Mouse (Mus musculus) cerebellum, adult (tissue): ENCODE results near the gene Ube2d2b.
A peak's percentile ranks its signal among the peaks of the same experiment; 100 is the strongest.

Experiments
- ATAC-seq: cut with Nextera tagmentation; 2 replicates; pipeline ENCODE4 v1.9.2; 2017; ENCODE audit warnings: mild to moderate bottlenecking, moderate library complexity, mixed read lengths; ENCODE audit not compliant: insufficient number of reproducible peaks, low FRiP score, low TSS enrichment

Ube2d2b gene

DNA sequence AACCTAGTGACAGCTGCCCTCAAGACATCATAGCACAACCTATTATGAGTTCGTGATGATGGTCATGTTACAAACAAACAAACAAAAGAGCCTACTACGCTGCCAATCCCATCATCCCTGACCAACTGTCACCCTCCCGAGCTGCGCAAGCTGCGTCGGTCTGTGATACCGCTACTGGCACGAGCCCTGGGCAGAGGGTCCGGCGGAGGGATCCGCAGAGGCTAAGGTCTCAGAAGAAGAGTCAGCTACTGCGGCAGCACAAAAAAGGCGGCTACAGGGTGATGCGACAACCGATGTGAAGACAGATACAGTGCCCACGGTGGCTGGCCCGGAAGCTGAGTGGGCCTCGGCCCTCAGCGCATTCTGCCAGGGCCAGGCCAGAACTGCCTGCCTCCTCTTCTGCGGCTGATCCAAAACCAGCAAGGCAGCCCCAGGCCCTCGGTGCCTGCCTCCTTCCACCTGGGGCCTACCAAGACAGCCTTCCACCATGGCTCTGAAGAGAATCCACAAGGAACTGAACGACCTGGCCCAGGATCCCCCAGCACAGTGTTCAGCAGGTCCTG is at the start of gene Ube2d2b:
Gene Ube2d2b (plus strand): TSS at position 102 of the 563 bp plus-strand sequence.
- ATAC-seq, result no peak

DNA sequence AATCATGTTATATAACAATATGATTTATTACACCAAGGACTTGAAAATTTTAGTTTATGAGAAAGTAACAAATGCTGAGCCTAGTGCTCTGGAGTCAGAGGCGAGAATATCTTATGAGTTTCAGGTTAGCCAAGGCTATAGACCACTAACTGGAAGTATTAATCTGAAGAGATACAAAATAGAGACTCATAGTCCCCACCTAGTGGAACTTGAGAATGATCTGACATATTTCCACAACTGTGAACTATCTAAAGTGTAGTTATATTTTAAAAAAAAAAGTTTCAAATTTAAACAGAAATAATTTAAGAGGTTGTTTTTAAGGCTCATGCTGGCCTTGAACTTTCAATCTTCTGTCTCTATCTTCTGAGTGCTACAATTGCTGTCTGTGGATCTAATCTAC is 47.5 kb upstream of the Ube2d2b start:
- ATAC-seq, result no peak

DNA sequence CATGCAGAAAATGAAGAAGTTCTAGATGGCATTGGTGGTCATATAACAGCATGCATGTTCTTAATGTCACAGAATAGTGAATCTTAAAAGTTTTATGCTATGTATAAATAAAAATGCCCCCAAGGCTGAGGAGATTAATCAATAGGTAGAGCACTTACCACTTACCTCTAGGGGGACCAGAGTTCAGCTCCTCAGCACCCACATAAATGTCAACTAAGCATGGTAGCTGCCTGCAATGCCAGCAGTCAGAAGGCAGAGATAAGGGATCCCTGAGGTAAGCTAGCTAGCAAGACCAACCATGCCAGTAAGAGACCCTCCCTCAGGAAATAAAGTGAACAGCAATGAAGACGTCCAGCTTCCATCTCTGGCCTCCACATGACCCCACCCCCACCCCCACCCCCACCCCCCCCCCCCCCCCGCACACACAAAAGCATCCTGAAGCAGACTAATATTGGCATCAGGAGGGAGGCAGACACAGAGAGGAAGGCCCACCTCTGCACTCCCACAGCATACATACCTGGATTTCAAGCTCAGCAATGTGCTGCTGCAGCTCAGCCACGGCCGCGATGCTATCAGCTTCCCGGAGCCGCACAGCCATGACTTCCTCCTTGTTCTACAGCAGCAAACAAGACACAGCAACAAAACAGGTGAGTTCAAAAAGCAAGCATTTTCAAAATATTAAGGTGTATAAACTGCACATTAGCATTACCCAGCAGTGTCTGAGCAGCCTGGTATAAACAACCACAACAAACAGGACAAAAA is 42.0 kb upstream of the Ube2d2b start:
- no peak for ATAC-seq

DNA sequence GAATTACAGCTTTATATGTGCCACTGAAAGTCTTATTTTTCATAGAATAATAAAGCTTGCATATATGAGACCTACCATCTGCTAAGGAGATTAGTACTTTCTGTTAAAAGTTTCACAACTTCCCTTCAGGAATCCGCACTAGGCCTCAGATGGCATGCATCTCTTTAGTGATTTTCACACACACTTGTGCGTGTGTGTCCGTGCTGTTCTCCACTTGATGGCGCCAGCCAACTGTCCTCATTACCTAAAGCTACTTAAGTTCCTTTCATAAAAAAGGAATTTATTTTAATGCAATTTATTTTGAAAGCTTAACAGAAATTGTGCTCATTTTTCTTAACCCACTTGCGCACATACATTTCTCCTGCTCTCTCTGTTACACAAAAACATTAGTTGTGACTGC is 40.4 kb upstream of the Ube2d2b start:
- no peak for ATAC-seq

DNA sequence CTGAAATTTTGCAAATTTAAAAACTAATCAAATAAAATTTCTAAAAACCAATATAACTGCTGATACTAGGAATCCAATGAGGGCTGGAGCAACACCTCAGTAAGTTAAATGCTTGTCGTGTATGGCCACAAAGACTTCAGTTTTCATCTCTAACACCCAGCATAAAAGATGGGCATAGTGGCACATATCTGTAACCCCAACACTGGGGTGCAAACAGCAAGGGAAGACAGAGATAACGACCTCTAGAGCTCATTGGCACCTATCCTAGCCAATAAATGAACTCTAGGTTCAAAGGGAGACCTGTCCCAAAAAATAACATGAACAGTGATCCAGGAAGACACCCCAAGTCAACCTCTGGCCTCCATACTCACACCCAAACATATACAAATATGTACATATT is 37.9 kb upstream of the Ube2d2b start:
- no peak for ATAC-seq

DNA sequence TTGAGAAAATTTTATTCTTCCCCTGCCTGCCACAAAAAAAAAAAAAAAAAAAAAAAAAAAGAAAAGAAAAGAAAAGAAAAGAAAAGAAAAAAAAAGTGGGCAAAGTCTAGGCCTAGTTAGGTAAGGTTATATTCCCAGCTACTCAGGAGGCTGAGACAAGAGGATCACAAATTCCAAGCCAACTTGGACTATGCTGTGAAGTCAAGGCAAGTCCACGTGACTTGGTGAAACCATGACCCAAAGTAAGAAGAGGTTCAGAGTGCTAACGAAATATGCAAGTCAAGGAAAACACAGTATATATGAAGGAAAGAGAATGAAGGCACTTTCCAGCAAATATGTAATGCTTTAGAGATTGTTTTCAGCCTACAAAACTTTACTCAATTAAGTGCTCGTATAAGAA is 37.4 kb upstream of the Ube2d2b start:
- ATAC-seq, result no peak

DNA sequence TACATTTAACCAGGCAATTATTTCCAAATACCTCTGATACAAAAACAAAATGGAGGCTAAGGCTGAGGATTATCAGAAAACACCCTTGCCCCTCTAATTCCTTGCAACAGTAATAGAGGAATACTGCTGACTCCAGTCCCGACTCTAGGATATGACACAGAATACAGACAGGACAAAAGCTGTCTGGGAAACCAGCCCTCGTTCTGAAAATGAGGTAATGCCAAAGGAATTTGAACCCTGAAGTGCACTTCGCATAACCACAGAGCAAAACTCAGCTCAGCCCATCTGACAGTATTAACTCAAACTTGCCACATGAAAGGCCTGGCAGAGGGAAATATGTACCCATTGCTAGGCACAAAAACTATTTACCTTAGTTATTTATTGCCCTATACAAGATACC is 36.6 kb upstream of the Ube2d2b start:
- ATAC-seq, result no peak

DNA sequence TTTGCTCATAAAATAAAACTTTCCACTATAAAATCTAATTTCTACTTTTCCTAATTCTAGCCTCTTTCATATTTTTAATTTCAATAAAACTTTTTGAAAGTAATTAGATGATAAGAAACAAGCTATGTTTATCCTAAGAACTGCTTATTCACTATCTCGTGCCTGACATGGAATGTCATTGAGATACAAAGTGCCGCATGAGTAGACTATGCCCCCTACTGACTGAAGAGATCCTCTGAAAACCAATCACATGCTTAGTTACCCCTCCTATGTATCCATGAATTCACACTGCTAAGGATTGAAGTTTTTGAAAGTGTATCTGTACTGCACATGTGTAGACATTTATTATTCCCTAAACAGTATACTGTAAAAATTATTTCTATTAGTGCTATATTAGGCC is 36.0 kb upstream of the Ube2d2b start:
- no peak for ATAC-seq

DNA sequence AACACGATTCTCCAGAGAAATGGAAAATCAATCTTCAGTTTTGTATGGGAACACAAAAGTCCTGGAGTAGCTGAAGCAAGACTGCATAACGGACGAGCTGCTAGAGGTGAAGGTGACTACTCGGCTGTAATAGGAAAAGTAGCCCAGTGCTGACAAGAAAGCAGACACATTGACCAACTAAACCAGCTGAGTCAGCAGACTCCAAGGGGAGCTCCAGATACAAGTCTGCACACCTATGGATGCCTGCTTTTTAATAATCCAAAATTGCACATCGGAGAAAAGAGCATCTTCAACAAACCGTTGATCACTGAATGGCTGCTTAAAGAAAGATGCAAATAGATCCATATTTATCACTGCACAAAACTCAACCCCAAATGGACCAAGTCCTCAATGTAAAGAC is 31.6 kb upstream of the Ube2d2b start:
- no peak for ATAC-seq

DNA sequence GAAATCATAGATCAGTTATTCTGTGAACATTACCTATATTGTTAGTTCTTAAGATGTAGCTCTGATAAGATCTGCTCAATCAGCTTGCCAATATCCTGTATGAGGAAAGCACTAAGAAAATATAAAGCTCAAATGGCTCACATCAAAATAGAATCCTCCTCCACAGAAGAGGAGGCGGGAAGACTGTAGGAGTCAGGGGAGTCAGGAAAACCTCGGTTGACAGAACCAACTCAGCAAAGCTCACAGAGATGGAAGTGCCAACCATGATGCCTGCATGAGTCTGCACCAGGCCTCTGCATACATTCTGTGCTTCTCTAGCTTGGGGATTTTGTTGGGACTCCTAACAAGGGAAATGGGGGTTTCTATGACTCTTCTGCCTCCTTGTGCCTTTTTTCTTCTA is 28.7 kb upstream of the Ube2d2b start:
- no peak for ATAC-seq

DNA sequence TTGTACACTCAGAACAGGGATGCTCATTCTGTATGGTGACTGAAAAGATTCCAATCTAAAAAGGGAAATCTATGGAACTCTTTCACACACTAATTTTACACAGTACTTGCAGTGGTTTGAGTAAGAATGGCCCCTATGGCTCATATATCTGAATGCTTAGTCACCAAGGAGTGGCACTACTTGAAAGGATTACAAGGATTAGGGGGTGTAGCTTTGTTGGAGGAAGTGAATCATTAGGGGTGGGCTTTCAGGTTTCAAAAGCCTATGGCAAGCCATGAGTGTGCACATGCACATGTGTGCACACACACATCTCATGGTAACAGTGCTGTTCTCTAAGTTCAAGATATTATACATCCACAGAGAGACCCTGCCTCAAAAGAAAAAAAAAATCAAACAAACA is 27.3 kb upstream of the Ube2d2b start:
- no peak for ATAC-seq

DNA sequence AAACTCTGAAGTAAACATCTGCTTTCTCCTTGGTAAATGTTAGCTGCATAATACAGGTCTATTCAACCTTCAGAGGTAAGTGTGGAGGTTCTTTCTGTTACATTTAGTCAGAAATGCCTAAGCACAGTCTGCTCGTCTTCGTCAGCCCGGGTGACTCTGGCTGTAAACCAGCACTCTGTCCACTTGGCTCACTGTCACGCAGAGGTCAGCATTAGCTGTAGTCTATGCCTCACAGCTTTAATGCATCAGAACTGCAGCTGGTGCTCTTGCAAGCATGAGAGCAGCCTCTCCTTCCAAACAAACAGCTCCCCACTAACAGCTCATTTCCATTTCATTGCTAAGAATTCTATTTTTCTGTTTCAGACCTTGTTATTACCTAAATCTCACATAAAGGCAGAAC is 22.4 kb upstream of the Ube2d2b start:
- ATAC-seq, result no peak

DNA sequence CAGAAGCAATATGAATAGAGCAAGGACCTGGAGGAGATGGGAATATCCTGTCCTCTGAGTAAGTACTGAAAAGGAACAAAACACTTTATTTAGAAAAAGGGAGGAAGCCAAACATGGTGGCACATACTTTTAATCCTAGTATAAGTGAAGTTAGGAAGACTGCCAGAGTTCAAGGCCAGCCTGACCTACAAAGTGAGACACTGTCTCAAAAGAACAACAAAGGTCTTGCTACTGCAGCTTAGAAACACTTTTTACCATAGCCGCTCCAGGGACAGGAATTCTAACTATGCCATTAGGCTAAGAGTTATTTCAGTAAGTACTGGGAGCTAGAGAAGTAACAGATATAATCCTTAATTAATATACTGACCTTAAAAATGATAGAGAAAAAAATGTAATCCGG is 15.2 kb upstream of the Ube2d2b start:
- ATAC-seq, result no peak

DNA sequence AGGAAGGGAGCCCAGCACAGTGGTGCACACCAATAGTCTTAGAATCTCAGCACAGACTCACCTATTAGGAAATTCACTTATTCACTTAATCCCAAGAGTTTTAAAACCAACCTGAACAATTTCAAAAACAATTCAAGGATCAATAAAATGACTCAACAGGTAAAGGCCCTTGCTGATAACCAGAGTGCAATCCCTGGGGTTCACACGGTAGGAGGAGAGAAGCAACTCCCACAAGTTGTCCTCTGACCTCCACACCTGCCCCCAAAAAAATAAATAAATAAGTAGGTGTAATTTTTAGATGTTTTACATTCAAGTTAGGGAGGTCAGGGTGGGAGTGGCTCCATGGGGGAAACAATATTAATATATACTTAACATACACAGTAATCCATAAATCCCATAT is 7.4 kb upstream of the Ube2d2b start:
- ATAC-seq, result no peak

DNA sequence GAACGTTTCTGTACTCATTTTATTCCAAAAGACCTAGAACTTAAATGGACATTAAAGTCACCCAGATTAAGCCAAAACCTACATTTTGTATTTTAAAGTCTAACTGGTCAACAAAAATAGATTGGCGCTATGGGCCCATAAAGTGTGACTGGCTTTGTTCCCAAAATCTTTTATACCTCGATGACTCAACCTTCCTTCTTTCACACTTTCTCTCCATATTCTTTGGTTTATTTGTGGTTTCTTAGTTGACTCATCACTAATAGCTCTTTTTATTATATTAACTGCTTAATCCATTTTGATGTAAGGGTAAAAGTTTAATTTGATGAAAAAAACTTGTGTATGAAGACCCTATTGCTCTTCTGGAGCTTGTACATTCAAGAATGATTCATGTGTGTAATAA is 1.5 kb downstream of the Ube2d2b start:
- ATAC-seq, result no peak

DNA sequence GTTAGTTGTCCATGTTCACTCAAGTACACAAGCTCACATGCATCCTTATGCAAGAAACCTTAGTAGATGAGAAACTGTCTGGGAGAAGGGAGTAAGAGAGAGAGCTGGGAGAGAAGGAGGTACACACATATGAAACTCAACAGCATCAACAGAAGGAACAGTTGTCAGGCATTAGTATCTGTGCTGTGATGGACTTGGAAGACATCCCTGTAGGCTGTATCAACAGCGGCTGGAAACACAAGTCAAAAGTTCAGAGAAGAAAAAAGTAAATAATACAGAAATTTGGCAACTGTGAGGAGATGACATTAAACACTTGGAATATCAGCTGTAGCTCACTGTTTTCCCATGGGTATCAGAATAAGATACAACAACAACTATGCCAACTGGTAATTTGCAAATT is 4.4 kb downstream of the Ube2d2b start:
- ATAC-seq, result no peak

DNA sequence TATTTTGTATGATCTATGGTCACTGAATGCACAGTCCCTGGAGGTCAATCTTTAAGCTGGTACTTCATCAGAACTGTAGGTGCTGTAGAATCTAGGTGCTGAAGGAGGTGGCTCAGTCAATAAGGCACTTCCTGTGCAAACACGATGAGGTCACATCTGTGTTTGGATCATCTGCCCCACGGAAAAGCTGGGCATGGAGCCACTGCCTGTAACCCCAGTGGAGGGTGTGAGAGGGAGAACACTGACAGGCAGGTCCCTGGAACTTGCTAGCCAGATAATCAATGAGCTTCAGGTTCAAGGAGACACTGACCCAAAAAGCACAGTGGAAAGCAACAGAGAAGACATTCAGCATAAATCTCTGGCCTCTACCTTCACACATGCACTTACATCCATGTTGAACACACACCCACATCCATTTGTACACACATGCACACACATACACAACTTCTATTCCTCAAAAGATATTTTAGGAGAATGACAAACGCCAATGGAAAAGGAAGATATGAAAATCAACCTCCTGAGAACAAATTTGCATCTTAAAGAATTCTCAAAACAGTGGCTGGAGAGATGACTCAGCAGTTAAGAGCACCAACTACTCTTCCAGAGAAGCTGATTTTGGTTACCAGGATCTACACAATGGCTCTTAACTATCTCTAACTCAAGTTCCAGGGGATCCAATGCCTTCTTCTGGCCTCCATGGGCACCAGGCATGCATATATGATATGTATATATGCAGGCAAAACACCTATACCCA is 9.2 kb downstream of the Ube2d2b start:
- ATAC-seq, result no peak

DNA sequence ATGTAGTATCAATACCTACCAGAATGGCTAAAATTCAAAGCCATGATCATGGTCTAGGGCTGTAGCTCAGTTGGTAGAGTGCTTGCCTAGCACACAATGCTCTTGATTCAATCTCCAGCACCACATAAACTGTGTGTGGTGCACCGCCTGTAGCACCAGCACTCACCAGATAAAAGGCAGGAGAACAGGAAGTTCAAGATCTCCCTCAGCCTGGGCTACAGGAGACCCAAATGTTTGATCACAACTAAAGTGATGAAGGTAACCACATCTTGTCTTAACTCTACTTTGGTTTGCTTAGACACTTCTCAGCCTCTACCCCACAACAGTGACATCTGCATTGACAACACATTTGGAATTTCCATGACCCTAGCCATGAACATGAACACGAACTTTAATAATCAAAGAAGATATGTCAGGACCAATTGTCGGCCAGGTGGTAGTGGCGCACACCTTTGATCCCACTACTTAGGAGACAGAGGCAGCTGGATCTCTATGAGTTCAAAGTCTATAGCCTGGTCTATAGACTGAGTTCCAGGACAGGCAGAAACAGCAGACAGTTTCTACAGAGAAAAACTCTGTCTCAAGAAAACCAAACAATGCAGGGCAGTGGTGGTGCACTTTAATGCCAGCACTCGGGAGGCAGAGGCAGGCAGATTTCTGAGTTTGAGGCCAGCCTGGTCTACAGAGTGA is 10.8 kb downstream of the Ube2d2b start:
- no peak for ATAC-seq

DNA sequence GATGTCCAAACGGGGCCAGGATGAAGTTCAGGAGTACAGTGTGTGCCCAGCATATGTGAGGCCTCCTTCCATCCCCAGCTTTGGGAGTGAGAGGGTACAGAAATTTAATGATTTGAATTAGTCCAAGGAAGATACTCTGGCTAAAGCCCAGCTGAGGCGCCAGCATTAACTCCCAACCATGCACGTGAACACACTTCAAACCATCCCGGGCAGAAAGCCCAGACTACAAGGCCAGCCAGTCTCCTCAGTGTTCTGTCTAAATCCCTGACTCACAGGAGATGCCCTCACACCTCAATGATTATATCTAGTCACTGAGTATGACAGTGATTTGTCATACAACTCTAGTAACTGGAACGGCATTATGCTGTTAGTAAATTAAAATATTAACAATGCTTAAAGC is 17.4 kb downstream of the Ube2d2b start:
- ATAC-seq, result peak; percentile 52; the same call in 1 of the 2 replicates

DNA sequence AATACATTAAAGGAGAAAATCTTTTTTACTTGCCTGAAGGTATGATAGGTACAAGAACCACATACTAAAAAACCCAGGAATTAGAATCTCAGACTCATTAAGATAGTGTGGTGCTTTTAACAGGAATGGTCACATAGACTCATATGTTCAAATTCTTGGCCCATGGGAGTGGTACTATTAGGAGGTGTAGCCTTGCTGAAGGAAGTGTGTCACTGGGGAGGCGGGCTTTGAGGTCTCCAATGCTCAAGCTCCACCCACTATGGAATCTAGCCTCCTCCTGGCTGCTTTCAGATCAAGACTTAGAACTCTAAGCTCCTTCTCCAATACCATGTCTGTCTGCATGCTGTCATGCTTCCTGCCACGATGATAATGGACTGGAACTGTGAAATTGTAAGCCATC is 17.9 kb downstream of the Ube2d2b start:
- ATAC-seq, result no peak

DNA sequence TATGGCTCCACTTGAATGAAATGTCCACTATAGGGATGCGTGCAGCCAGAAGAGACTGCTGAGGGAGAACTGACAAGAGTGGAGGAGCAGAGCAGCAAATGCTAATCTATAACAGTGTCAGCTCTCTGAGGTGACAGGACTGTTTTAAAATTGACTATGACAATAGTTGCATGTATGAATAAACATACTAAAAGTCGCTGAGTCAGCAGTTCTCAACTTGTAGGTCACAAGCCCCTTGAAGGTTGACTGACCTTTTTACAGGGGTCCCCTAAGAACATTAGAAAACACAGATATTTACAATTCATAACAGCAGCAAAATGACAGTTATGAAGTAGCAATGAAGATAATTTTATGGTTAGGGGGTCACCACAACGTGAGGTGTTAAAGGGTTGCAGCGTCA is 19.1 kb downstream of the Ube2d2b start:
- no peak for ATAC-seq
